Mouse (Mus musculus): ENCODE results near the gene Vopp1.
A peak's percentile ranks its signal among the peaks of the same experiment; 100 is the strongest.

Gene Vopp1

GRCm38 (mm10) chr6:57702743-57703499 is 122.0 kb downstream of the Vopp1 start:
- DNase-seq (ENCODE audit: low spot score in 2 of 2), result peak; percentile 88 to 94

DNA sequence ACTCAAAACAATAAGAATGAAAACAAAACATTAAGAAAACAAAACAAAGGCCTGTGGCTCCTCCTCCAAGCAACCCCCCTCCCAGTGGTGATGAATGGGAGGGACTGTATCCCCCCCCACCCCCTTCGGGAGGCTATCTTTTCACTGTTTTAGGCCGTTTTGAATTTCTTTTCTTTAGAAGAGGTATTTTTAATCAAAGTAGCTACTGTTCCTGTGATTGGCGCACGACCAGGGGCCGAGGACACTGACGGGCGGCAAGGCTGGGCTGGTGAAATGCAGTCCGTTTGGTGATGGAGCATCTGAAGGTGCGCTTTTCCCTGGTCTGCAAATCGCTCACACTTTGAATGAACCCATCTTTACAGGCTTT is 122.6 kb downstream of the Vopp1 start, which contains the start of gene Lancl2:
Gene Lancl2 (plus strand): TSS at position 165 of the 367 bp plus-strand sequence.
- peak; percentile 28 to 42 for DNase-seq (ENCODE audit: low spot score in 2 of 2)

- no peak for DNase-seq (ENCODE audit: low spot score in 2 of 2)
These were observed 123.3 kb downstream of the Vopp1 start for GRCm38 (mm10) chr6:57701686-57702085.

DNA sequence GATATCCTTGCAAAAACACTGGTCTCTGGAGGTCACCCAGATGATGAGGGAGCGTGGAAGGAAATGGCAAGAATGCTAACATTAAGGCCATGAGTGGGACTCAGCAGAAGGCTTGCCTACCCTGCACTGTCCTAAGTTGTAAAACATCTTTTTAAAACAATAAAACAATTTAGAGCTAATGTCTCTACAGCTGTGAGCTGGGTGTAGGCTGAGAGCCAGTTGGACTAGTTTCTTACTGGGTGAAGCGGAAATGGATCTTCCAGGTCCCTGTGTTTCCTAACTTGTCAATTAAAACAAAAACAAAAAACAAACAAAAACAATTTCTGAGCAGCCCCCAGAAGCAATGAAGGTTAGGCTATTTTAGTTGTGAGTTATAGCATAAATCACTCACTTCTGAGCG is 131.8 kb downstream of the Vopp1 start:
- DNase-seq (ENCODE audit: low spot score in 2 of 2), result no peak

DNA sequence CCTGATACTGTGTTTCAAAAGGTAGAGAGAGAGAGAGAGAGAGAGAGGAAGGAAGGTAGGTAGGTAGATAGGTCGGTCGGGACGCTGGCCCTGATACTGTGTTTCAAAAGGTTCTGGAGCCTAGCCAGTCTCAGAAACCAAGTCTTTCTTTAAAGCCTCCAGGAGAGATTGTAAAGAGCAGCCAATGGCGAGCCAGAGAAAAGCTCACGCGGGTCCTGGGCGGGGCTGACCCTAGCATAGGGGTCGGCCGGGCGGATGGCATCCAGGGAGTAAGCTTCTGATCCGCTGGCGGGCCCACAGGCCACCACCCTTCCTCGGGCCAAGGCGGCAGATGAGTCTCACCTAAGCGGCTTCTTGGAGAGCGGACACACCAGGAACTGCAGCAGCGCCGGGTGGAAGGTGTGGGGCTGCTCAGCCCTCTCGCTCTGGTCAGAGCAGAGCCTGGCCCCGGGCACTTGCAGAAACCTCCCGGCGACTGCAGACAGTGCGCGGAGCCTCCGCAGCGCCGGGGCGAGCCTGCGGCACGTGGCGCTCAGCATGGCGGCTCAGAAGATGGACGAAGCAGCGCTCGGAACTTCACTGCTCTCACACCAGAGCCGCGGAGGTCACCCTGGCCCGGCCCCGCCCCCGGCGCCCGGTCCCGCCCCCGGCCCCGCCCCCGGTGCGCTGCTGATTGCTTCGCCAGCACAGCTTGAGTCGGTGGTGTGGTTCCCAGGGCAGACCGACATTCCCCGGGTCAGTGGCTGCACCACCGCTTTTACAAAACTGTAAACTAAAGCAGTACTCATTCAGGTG is 133.3 kb downstream of the Vopp1 start, which contains the start of gene Pyurf:
Gene Pyurf (minus strand): TSS at position 612 of the 795 bp plus-strand sequence.
- peak; percentile 81 to 85 for DNase-seq (ENCODE audit: low spot score in 2 of 2)

GRCm38 (mm10) chr6:57684156-57684555 is 140.8 kb downstream of the Vopp1 start:
- DNase-seq (ENCODE audit: low spot score in 2 of 2), result no peak
